Mouse (Mus musculus) embryonic facial prominence, embryonic 12.5 days (tissue): ENCODE measurements around the gene Cacna1c. TPM values are rescaled to one million over a fixed set of nuclear protein-coding genes. Genes with fewer than 3 reads are reported as not detected.

Experiments used
- ATAC-seq: fragments of 200-750 bp; cut with Nextera tagmentation; 2 replicates; pipeline ENCODE4 v1.8.0; 2017; ENCODE audit not compliant: insufficient number of reproducible peaks, insufficient read depth, low FRiP score, low TSS enrichment
- H3K27ac ChIP-seq: fragments of 300-500 bp; sonication (generic); 2 replicates; pipeline ENCODE4 v1.5.1; 2016; ENCODE audit warnings: mild to moderate bottlenecking
- H3K27me3 ChIP-seq: fragments of 300-500 bp; sonication (generic); 2 replicates; pipeline ENCODE4 v1.6.1; 2016; ENCODE audit warnings: mild to moderate bottlenecking, moderate library complexity
- H3K36me3 ChIP-seq: fragments of 300-500 bp; sonication (generic); 2 replicates; pipeline ENCODE4 v1.6.1; 2016; ENCODE audit warnings: mild to moderate bottlenecking
- H3K4me1 ChIP-seq: fragments of 300-500 bp; sonication (generic); 2 replicates; pipeline ENCODE4 v1.6.1; 2016
- H3K4me2 ChIP-seq: fragments of 300-500 bp; sonication (generic); replicated peaks from 2 replicates; pipeline ENCODE4 v1.6.1; 2016; ENCODE audit warnings: mild to moderate bottlenecking, moderate library complexity
- H3K4me3 ChIP-seq: fragments of 300-500 bp; sonication (generic); 2 replicates; pipeline ENCODE4 v1.5.1; 2016; ENCODE audit warnings: mild to moderate bottlenecking
- H3K9ac ChIP-seq: fragments of 300-500 bp; sonication (generic); 2 replicates; pipeline ENCODE4 v1.6.1; 2016; ENCODE audit warnings: mild to moderate bottlenecking, moderate library complexity
- H3K9me3 ChIP-seq: fragments of 300-500 bp; sonication (generic); 2 replicates; pipeline ENCODE4 v1.6.1; 2016; ENCODE audit warnings: mild to moderate bottlenecking, moderate library complexity
- WGBS: fragments of 180-500 bp; shearing (Covaris S2); methylation state at CpG from one replicate; pipeline ENCODE4 v1.1.7; 2016; 5-methylcytosine and 5-hydroxymethylcytosine counted together
- polyA plus RNA-seq: library from polyadenylated mRNA; unstranded; fragments of >200 nt; fragmentation: Nextera tagmentation; extraction: Ambion mirVana; gene quantifications from 2 replicates; pipeline ENCODE4 v1.2.1, GENCODE M21; 2016

Gene Cacna1c
- polyA plus RNA-seq, 1 experiment from 2014 or later = 10.2 TPM

DNA sequence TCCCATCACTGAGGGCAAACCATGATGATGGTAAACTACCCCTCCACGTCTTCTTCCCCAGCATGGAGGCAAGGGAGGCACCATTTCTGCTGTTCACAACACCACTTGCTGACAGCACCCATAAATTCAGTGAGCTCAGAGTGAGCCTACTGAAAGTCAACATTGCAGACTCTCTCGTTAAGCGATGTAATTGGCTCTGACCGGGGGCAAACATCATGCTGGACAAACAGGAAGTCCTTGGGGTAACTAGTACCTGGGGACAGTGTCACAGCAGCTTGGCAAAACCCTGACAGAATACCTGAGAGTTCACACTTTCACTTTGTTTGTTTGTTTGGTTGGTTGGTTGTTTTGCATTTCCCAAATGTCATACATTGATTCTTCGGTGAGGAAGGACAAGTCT is 131.3 kb downstream of the Cacna1c start:
- Histone ChIP-seq H3K9ac (no peak overlapping the region), H3K27me3 (no peaks in the 10 kb centered on the region), H3K36me3 (no peaks in the 10 kb centered on the region), H3K4me1 (peaks cover 36% of the 10 kb centered on the region), H3K9me3 (no peaks in the 10 kb centered on the region), H3K27ac (no peak overlapping the region), H3K4me3 (no peak overlapping the region), H3K4me2 (no peak overlapping the region)
- no peak for ATAC-seq
- WGBS = 81% methylated on average over 5 of the region's 5 CpGs

DNA sequence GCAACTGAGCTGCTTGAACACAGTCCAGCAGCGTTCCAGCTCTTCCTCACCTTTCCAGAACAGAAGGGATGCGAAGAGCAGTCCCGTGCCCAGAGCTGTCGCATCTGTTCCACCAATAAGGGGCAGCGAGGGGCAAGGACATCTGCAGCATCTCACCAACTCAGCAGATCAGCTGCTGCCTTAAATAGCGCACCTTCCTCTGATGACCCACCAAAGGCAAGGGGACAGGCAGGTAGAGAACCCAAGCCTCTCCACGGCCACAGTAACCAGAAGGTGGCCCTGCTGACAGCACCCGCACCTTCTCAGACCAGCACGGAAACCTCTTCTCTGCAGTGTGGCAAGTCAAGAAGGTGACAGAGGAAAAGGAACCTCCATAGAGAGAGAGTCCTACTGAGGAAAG is 131.8 kb downstream of the Cacna1c start:
- WGBS = 84% methylated on average over 9 of the region's 9 CpGs
- Histone ChIP-seq H3K9ac (no peak overlapping the region), H3K4me3 (no peak overlapping the region), H3K4me1 (peaks cover 36% of the 10 kb centered on the region), H3K4me2 (no peak overlapping the region), H3K27me3 (no peaks in the 10 kb centered on the region), H3K36me3 (no peaks in the 10 kb centered on the region), H3K27ac (no peak overlapping the region), H3K9me3 (no peaks in the 10 kb centered on the region)
- no peak for ATAC-seq

DNA sequence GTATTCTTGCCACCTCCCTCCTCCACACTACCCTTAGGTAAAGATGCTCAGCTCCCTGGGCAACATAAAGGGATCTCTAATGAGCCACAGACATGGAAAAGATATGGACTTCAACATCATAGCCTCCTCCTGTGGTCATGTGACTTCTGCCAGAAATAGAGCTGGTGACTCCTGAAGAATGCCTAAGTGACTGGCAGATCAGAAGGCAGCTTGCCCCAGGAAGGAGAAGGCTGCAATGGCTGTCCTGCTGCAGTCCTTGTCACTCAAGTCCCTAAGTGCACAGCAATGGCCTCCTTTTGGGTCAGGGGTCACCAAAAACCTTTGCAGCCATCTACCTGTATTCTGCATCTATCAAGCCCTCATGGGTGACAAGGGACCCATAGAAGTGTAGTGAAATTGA is 133.5 kb downstream of the Cacna1c start:
- no peak overlapping the region for H3K27ac ChIP-seq
- no peaks in the 10 kb centered on the region for H3K27me3 ChIP-seq
- peaks cover 36% of the 10 kb centered on the region for H3K4me1 ChIP-seq
- no peak overlapping the region for H3K4me3 ChIP-seq
- no peak for ATAC-seq
- H3K36me3 ChIP-seq = no peaks in the 10 kb centered on the region
- no peak overlapping the region for H3K4me2 ChIP-seq
- no peaks in the 10 kb centered on the region for H3K9me3 ChIP-seq
- no peak overlapping the region for H3K9ac ChIP-seq

DNA sequence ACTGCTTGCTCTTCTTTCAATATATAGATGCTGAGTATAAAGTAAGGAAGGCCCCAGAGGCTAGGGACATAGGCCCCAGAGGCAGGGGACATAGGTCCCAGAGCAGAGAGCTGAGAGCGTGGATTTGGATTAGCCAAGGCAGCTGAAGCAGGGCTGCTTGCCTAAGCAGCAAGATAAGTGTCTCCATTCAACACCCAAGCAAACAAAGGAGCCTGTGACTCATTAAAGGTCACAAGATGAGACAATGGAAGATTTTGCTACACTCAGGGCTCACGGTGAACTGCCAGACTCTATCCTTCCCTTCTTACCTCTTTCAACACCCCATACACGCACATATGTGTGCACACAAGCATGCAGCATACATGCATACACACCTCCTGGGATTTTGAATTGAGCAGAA is 137.3 kb downstream of the Cacna1c start:
- no peaks in the 10 kb centered on the region for H3K9me3 ChIP-seq
- peaks cover 12% of the 10 kb centered on the region for H3K4me1 ChIP-seq
- no peak overlapping the region for H3K9ac ChIP-seq
- H3K36me3 ChIP-seq = 0 out of 2 replicates have a peak, but pooled peaks cover 15% of the 10 kb centered on the region
- no peak overlapping the region for H3K27ac ChIP-seq
- H3K27me3 ChIP-seq = no peaks in the 10 kb centered on the region
- no peak for ATAC-seq
- no peak overlapping the region for H3K4me3 ChIP-seq
- no peak overlapping the region for H3K4me2 ChIP-seq
- 58% methylated on average over 3 of the region's 3 CpGs for WGBS

DNA sequence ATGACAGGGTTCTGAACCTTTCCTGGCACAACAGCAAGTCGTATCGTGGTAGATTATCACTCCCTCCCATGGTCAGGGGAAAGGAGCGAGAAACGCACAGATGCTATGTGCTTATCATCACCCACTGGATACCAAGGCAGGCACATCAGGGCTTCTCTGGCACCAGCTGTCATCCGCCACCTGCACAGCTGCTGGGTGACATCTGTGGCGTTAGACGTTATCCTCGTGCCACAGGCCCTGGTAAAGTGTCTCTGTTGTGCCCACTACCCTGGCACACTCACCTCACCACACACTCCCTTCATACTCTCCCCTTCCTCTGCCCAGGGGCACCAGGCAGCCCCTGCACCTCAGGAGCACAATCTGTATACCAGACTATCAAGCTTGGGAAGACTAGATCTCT is 137.8 kb downstream of the Cacna1c start:
- ATAC-seq = no peak
- WGBS = 89% methylated on average over 8 of the region's 8 CpGs
- H3K36me3 ChIP-seq = 0 out of 2 replicates have a peak, but pooled peaks cover 15% of the 10 kb centered on the region
- H3K4me2 ChIP-seq = no peak overlapping the region
- no peaks in the 10 kb centered on the region for H3K9me3 ChIP-seq
- H3K27ac ChIP-seq = no peak overlapping the region
- no peak overlapping the region for H3K9ac ChIP-seq
- H3K4me3 ChIP-seq = no peak overlapping the region
- H3K4me1 ChIP-seq = peaks cover 14% of the 10 kb centered on the region
- no peaks in the 10 kb centered on the region for H3K27me3 ChIP-seq

DNA sequence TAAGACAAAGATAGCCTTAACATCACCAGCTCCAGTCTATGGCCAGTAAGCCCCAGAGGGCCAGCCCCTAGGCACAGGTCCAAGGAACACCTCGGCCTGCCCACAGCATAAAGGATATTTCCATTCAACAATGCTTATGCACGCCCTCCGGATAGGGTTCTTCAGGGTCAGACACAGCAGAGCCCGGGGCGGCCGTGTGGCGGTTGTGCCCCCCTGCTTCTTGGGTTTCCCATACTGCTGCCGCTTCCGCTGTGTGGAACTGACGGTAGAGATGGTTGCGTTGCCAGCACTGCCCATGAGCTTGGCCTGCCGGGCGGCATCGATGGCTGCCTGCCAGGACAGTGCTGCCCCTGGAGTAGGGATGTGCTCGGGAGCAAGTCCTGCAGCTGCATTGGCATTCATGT is 139.1 kb downstream of the Cacna1c start:
- H3K27ac ChIP-seq = no peak overlapping the region
- 0 out of 2 replicates have a peak, but pooled peaks cover 15% of the 10 kb centered on the region for H3K36me3 ChIP-seq
- H3K9me3 ChIP-seq = no peaks in the 10 kb centered on the region
- H3K4me3 ChIP-seq = no peak overlapping the region
- no peak overlapping the region for H3K9ac ChIP-seq
- no peaks in the 10 kb centered on the region for H3K27me3 ChIP-seq
- H3K4me2 ChIP-seq = no peak overlapping the region
- WGBS = 92% methylated on average over 15 of the region's 15 CpGs
- no peak for ATAC-seq
- peaks cover 12% of the 10 kb centered on the region for H3K4me1 ChIP-seq

DNA sequence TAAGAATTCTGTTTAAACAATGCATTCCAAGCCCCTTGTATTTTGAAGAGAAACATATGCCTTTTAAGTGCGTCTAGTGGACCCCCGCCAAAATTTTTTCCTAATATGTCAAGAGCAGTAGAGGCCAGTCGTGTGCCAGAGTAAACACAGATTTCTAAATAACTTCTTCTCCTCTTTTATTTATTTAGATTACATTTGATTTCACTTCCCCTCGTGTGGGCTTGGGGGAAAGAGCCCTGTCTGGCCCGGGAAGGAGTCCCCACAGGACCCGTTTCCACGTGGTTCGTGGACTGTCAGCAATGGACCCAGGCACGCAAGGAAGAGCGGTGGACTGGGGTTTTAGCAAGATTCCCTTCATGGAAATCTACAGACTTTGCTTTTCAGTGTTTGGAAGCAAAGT is 143.4 kb downstream of the Cacna1c start:
- 63% methylated on average over 10 of the region's 10 CpGs for WGBS

DNA sequence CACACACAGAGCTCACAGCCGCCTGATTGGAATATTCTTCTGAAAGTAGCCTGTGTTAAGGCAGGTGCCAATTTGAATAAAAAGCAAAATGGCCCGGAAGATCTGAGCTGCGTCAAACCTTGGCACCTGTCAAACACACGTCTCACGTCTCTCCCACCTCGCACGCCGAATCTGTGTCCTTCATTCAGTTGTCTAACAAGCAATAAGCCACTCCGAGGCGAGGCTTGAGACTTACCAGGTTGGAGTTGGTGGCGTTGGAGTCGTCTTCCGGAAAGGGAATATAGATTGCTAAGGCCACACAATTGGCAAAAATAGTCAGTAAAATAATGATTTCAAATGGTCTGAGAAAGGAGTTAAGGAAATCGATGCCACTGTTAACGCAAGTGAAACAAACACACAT is 143.9 kb downstream of the Cacna1c start:
- Histone ChIP-seq H3K4me2 (no peak overlapping the region), H3K36me3 (0 out of 2 replicates have a peak, but pooled peaks cover 15% of the 10 kb centered on the region), H3K4me3 (no peak overlapping the region), H3K27me3 (no peaks in the 10 kb centered on the region), H3K4me1 (peaks cover 10% of the 10 kb centered on the region; the same call in 1 of the 2 replicates), H3K9ac (no peak overlapping the region), H3K9me3 (no peaks in the 10 kb centered on the region), H3K27ac (no peak overlapping the region)
- no peak for ATAC-seq
- WGBS = 79% methylated on average over 15 of the region's 15 CpGs

More for the DNA sequence above, 143.4 kb downstream of the Cacna1c start:
- Histone ChIP-seq H3K4me1 (peaks cover 10% of the 10 kb centered on the region; the same call in 1 of the 2 replicates), H3K27ac (no peak overlapping the region), H3K9me3 (no peaks in the 10 kb centered on the region), H3K4me3 (no peak overlapping the region), H3K9ac (no peak overlapping the region), H3K36me3 (0 out of 2 replicates have a peak, but pooled peaks cover 15% of the 10 kb centered on the region), H3K4me2 (no peak overlapping the region), H3K27me3 (no peaks in the 10 kb centered on the region)
- no peak for ATAC-seq

DNA sequence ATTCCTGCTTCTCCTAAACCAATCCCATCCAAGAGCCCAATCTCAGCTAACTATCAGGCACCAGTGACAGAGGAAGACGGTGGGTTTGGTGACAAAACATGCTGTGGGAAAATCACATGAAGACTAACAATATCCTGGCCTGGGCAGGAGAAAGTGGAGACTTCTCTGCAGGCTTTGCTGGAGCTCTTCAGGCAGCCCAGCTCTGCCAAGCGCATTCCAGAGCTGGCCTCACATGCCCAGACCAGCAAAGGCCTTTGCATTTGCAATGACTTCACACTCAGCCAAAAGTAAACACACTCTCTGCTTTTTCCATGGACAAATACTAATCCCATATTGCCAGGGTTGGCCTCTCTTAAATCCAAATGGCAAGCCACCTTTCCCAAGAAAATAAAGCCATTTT is 144.5 kb downstream of the Cacna1c start:
- H3K36me3 ChIP-seq = 0 out of 2 replicates have a peak, but pooled peaks cover 10% of the 10 kb centered on the region
- H3K27ac ChIP-seq = no peak overlapping the region
- H3K4me2 ChIP-seq = no peak overlapping the region
- H3K9ac ChIP-seq = no peak overlapping the region
- peaks cover 10% of the 10 kb centered on the region; the same call in 1 of the 2 replicates for H3K4me1 ChIP-seq
- ATAC-seq = no peak
- no peak overlapping the region for H3K4me3 ChIP-seq
- 82% methylated on average over 2 of the region's 2 CpGs for WGBS
- H3K27me3 ChIP-seq = no peaks in the 10 kb centered on the region
- H3K9me3 ChIP-seq = no peaks in the 10 kb centered on the region

DNA sequence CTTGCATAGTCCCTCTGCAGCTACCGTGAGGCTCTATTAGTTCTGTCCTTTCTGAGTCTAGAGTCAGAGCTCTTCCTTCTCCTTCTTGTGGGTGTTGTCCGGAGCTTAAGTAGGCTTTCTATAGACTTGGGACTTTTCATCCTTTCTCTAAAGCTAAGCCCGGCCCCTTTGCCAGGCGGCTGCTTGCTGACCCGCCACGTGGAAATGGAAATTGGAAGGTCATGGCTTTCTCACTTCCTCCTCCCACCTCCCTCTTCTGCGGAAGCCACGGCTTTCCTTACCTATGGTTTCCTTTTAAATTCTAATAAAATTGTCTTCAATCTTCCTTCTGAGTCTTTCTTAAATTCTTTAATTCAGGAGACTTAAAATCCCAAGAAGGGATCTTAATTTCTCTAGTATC is 148.9 kb downstream of the Cacna1c start:
- no peak for ATAC-seq
- H3K36me3 ChIP-seq = no peaks in the 10 kb centered on the region
- H3K27ac ChIP-seq = no peak overlapping the region
- no peak overlapping the region for H3K4me2 ChIP-seq
- WGBS = 60% methylated on average over 8 of the region's 8 CpGs
- H3K9me3 ChIP-seq = no peaks in the 10 kb centered on the region
- no peak overlapping the region for H3K4me3 ChIP-seq
- no peak overlapping the region for H3K9ac ChIP-seq
- no peaks in the 10 kb centered on the region for H3K27me3 ChIP-seq
- H3K4me1 ChIP-seq = no peaks in the 10 kb centered on the region

DNA sequence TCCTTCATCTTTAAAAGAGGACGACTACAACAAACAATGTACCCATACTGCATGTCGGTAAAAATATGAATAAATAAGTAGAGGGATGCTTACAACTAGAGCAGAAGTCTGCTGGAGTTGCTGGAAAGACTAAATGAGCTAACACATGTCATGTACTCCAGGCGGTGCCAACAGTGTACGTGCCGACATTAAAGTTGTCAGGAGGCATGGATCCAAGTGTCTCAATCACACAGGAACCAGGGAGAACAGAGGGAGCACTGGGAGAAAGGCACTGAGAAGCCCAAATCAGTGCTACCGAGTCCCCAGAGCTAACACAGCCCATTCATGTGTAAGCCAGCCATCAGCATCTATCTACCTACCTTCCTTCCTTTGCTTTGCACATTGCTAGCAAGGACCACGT is 150.7 kb downstream of the Cacna1c start:
- Histone ChIP-seq H3K4me3 (no peak overlapping the region), H3K27ac (no peak overlapping the region), H3K4me2 (no peak overlapping the region), H3K9me3 (no peaks in the 10 kb centered on the region), H3K9ac (no peak overlapping the region), H3K36me3 (no peaks in the 10 kb centered on the region), H3K4me1 (peaks cover 9% of the 10 kb centered on the region; the same call in 1 of the 2 replicates), H3K27me3 (no peaks in the 10 kb centered on the region)
- no peak for ATAC-seq
- 85% methylated on average over 7 of the region's 7 CpGs for WGBS

DNA sequence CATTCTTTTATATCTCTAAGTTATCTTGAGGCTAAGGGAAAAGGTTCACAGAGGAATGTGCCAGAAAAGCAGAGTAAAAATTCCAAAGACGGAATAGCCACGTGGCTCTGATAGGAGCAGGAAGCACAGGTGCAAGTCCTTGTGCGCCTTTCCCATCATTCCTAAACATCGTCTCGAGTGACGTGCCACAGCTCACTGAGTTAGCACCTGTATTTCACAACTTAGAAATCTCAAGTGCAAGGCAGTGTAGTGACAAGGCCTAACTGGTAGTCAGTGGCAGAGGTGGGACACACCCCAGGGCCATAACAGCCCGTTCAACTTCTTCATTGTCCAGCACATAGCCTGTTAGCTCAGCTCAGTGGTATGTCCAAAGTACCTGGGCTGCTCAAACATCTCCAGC is 152.1 kb downstream of the Cacna1c start:
- no peaks in the 10 kb centered on the region for H3K27me3 ChIP-seq
- peaks cover 15% of the 10 kb centered on the region; the same call in 1 of the 2 replicates for H3K4me1 ChIP-seq
- no peaks in the 10 kb centered on the region for H3K9me3 ChIP-seq
- H3K27ac ChIP-seq = no peak overlapping the region
- no peak for ATAC-seq
- H3K36me3 ChIP-seq = no peaks in the 10 kb centered on the region
- no peak overlapping the region for H3K4me2 ChIP-seq
- 83% methylated on average over 7 of the region's 7 CpGs for WGBS
- H3K4me3 ChIP-seq = no peak overlapping the region
- no peak overlapping the region for H3K9ac ChIP-seq

DNA sequence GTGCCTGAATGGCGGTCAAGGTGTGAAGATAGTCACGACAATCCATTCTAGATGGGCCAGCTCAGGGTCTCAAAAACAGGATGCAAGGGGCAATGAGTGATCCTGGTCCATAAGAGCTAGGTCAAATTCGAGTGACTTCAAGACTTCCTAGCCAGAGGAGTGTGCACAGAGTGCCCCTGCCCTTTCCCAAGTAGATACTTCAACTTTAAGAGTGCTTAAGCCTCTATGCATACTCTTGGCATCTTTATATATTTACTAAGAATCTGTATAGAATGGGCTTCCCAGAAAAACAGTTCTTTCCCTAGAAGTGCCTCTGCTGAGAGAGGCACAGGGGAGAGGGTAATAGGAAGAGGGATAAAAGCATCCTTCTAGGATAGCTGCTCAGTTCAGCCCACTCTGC is 153.4 kb downstream of the Cacna1c start:
- peaks cover 16% of the 10 kb centered on the region; the same call in 1 of the 2 replicates for H3K4me1 ChIP-seq
- WGBS = 88% methylated on average over 3 of the region's 3 CpGs
- H3K4me2 ChIP-seq = no peak overlapping the region
- H3K4me3 ChIP-seq = no peak overlapping the region
- no peak for ATAC-seq
- H3K9me3 ChIP-seq = no peaks in the 10 kb centered on the region
- no peak overlapping the region for H3K27ac ChIP-seq
- no peak overlapping the region for H3K9ac ChIP-seq
- no peaks in the 10 kb centered on the region for H3K27me3 ChIP-seq
- H3K36me3 ChIP-seq = no peaks in the 10 kb centered on the region
